ENCODE assay signal across 8 mouse cellular contexts in genomic region chrX:94540341-94541201, GRCm38 (mm10). TPM values are rescaled to one million over a fixed set of nuclear protein-coding genes. Genes with fewer than 3 reads are reported as not detected.
DNase-seq lines count a peak whose midpoint lies in the region; ATAC-seq lines count a peak whose summit lies in the region.

No protein-coding gene starts in this region.

- H3K9me3 ChIP-seq in limb, embryonic 15.5 days = no peaks in the 10 kb centered on the region
- H3K9me3 ChIP-seq in midbrain, embryonic 15.5 days = no peaks in the 10 kb centered on the region

- 23% methylated on average over 37 of the region's 37 CpGs for WGBS in limb, embryonic 15.5 days
- WGBS in midbrain, embryonic 15.5 days = 21% methylated on average over 37 of the region's 37 CpGs

- H3K4me3 ChIP-seq in limb, embryonic 15.5 days = peak overlapping the region; percentile 54
- peak overlapping the region; percentile 55 for H3K4me3 ChIP-seq in midbrain, embryonic 15.5 days

- peak overlapping the region; percentile 91 for H3K27ac ChIP-seq in limb, embryonic 15.5 days
- H3K27ac ChIP-seq in midbrain, embryonic 15.5 days = peak overlapping the region; percentile 87

- peaks cover 13% of the 10 kb centered on the region for H3K4me1 ChIP-seq in limb, embryonic 15.5 days
- H3K4me1 ChIP-seq in midbrain, embryonic 15.5 days = peaks cover 39% of the 10 kb centered on the region

- ATAC-seq in granulocyte monocyte progenitor cell, adult 5-6 weeks (replicated peaks; ENCODE audit: poor library complexity, severe bottlenecking) = peak; percentile 28
- peak; percentile 43; the same call in 1 of the 2 replicates for ATAC-seq in limb, embryonic 15.5 days (ENCODE audit: insufficient number of reproducible peaks, low FRiP score, low TSS enrichment, low read depth)
- ATAC-seq in midbrain, embryonic 15.5 days (replicated peaks) = peak; percentile 29

- peak overlapping the region; percentile 41 for H3K4me2 ChIP-seq in limb, embryonic 15.5 days
- peak overlapping the region; percentile 59 for H3K4me2 ChIP-seq in midbrain, embryonic 15.5 days

- DNase-seq in 3134 (ENCODE audit: extremely low read depth, insufficient read length, low spot score) (peak; percentile 63), ZHBTc4 (ENCODE audit: low read depth, low spot score) (peak; percentile 71)
- DNase-seq in embryo, embryonic 11 days = peak; percentile 74
- peak; percentile 61 for DNase-seq in kidney, adult 18-20 months
- peak; percentile 64 for DNase-seq in testis, postnatal 14 days (ENCODE audit: low spot score)

- peaks cover 29% of the 10 kb centered on the region for H3K36me3 ChIP-seq in limb, embryonic 15.5 days
- H3K36me3 ChIP-seq in midbrain, embryonic 15.5 days (replicated peaks) = peaks cover 21% of the 10 kb centered on the region; the same call in 1 of the 2 replicates

- peak overlapping the region; percentile 56 for H3K9ac ChIP-seq in limb, embryonic 15.5 days
- H3K9ac ChIP-seq in midbrain, embryonic 15.5 days = peak overlapping the region; percentile 75

- H3K27me3 ChIP-seq in limb, embryonic 15.5 days = peaks cover 12% of the 10 kb centered on the region; the same call in 1 of the 2 replicates
- H3K27me3 ChIP-seq in midbrain, embryonic 15.5 days (replicated peaks) = no peaks in the 10 kb centered on the region

RNA-seq across cellular contexts. Expression of gene Maged1, which starts 1.4 kb away (rescaled TPM):
- 4.0 and 8.1 TPM in 2 replicates for total RNA-seq in granulocyte monocyte progenitor cell, adult 5-6 weeks (2014; fragmentation: Nextera tagmentation)
- 5.4 TPM in 2 replicates for total RNA-seq in granulocyte monocyte progenitor cell, adult 5-6 weeks (2017)
- polyA plus RNA-seq in limb, embryonic 15.5 days (2015; fragmentation: Nextera tagmentation; extraction: Ambion mirVana) = 722 and 733 TPM in 2 replicates
- 1,088 and 1,133 TPM in 2 replicates for polyA plus RNA-seq in midbrain, embryonic 15.5 days (2015; fragmentation: Nextera tagmentation; extraction: Ambion mirVana)

Comparison
In these comparisons a context has a peak if more than half of its experiments do, and no peak if none do; other contexts are left out.
1. Peak in every context shown above with its lines: DNase-seq, ATAC-seq, H3K4me3 ChIP-seq and H3K27ac ChIP-seq.